Mouse (Mus musculus) forebrain, embryonic 15.5 days (tissue): Measurements from ENCODE around the gene Zbtb16. TPM values are rescaled to one million over a fixed set of nuclear protein-coding genes. Genes with fewer than 3 reads are reported as not detected.

Source experiments
- ATAC-seq: fragments of 200-750 bp; cut with Nextera tagmentation; replicated peaks from 2 replicates; pipeline ENCODE4 v1.8.0; 2017; ENCODE audit warnings: mild to moderate bottlenecking, moderate TSS enrichment, moderate library complexity
- H3K27ac ChIP-seq: fragments of 300-500 bp; sonication (generic); replicated peaks from 2 replicates; pipeline ENCODE4 v1.5.1; 2015; ENCODE audit warnings: mild to moderate bottlenecking, inconsistent platforms
- H3K27me3 ChIP-seq: fragments of 300-500 bp; sonication (generic); 2 replicates; pipeline ENCODE4 v1.6.1; 2015; ENCODE audit warnings: inconsistent platforms
- H3K36me3 ChIP-seq: fragments of 300-500 bp; sonication (generic); 2 replicates; pipeline ENCODE4 v1.6.1; 2015; ENCODE audit warnings: mild to moderate bottlenecking, inconsistent platforms
- H3K4me1 ChIP-seq: fragments of 300-500 bp; sonication (generic); 2 replicates; pipeline ENCODE4 v1.6.1; 2015; ENCODE audit warnings: inconsistent platforms
- H3K4me2 ChIP-seq: fragments of 300-500 bp; sonication (generic); replicated peaks from 2 replicates; pipeline ENCODE4 v1.6.1; 2015; ENCODE audit warnings: mild to moderate bottlenecking, inconsistent platforms
- H3K4me3 ChIP-seq: fragments of 300-500 bp; sonication (generic); 2 replicates; pipeline ENCODE4 v1.5.1; 2015; ENCODE audit warnings: mild to moderate bottlenecking, inconsistent platforms
- H3K9ac ChIP-seq: fragments of 300-500 bp; sonication (generic); replicated peaks from 2 replicates; pipeline ENCODE4 v1.6.1; 2015; ENCODE audit warnings: mild to moderate bottlenecking, inconsistent platforms
- H3K9me3 ChIP-seq: fragments of 300-500 bp; sonication (generic); 2 replicates; pipeline ENCODE4 v1.6.1; 2016; ENCODE audit warnings: inconsistent platforms
- WGBS: fragments of 180-500 bp; shearing (Covaris S2); methylation state at CpG from one replicate; pipeline ENCODE4 v1.1.7; 2015; ENCODE audit warnings: mixed read lengths; 5-methylcytosine and 5-hydroxymethylcytosine counted together
- polyA plus RNA-seq: library from polyadenylated mRNA; unstranded; fragments of >200 nt; fragmentation: Nextera tagmentation; extraction: Ambion mirVana; gene quantifications from 2 replicates; pipeline ENCODE4 v1.2.1, GENCODE M21; 2015

Zbtb16 gene
- polyA plus RNA-seq, 1 experiment from 2014 or later: 5.2 TPM

DNA sequence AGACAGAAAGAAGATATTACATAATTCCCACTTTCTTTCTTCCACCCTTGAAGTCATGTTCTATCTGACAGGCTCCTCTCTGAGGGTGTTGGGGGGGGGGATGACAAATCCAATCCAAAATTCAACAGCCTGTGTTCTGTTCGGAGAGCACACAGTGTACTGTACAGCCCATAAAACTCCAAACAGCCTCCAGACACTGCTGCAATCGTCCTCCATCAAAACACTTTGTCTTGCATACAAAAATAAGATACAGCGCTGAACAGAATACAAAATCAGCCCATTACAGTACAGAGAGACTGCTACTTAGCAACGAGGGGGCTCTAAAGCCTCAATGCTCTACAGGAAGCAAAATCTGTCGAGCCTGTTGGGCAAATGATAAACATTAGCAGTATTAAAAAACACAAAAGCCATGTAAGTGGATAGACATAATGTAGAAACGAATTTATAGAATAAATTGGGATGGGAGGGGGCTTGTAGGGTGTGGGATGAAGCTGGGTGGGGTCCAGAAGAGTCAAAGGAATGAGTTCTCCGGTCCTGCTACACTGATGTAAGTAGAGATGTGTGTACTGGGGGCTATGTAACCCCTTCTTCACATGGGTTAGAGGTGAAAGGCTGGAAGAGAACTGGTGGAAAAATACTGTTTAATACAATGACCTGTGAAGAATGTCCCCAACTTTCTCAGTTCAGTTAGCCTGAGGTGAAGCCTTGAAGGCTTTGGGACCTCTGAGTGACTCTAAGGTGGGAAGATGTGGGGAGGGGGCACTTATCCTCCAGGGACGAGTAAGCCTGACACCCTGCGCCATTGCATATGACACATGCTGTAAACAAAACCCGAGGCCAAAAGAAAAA, 99.4 kb downstream of the Zbtb16 start:
- peaks cover 93% of the 10 kb centered on the region for H3K4me1 ChIP-seq
- ATAC-seq: peak; percentile 54
- peak overlapping the region; percentile 35 for H3K4me2 ChIP-seq
- H3K36me3 ChIP-seq: no peaks in the 10 kb centered on the region
- 0 out of 2 replicates have a peak overlapping the region, but pooled peaks have one; percentile 19 for H3K9ac ChIP-seq
- H3K9me3 ChIP-seq: no peaks in the 10 kb centered on the region
- 16% methylated on average over 10 of the region's 10 CpGs for WGBS
- no peaks in the 10 kb centered on the region for H3K27me3 ChIP-seq
- peak overlapping the region; percentile 79 for H3K27ac ChIP-seq
- H3K4me3 ChIP-seq: no peak overlapping the region

DNA sequence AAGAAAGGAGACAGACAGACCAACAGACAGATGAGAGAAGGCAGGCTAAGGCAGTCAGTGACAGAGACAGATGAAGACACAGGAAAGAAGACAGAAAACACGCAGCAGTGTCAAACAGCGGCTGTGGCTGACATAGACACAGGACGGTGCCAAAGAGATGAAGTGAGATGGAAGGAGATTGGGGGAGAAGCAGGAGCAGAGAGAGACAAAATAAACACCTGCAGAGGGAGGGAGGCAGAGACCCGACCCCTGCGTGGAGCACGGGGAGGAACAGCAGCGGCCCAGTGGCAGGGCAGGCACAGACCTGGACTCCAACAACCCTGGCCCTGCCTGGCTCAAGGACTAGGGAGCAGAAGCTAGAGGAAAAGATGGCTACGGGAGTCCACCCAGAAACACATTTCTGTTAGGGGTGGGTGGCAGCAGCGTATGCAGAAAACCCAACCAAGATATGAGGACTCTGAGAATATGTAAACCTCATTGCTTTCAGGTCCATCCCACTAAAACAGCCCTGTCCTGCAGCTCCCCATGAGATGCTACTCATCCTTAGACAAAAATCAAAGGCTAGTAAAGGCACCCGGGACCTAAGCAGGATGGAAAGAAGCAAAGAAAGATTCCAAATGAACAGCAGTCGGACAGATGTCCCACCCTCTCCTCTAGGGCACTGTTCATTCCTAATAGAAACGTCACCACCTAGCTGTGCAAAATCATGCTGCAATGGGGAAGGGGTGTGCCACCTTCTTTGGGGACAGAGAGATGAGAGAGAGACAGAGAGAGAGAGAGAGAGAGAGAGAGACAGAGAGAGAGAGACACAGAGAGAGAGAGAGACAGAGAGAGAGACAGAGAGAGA, 100.3 kb downstream of the Zbtb16 start:
- no peak for ATAC-seq
- Histone ChIP-seq H3K9ac (no peak overlapping the region), H3K4me2 (no peak overlapping the region), H3K4me3 (no peak overlapping the region), H3K27ac (peak overlapping the region; percentile 79), H3K4me1 (peaks cover 88% of the 10 kb centered on the region), H3K9me3 (no peaks in the 10 kb centered on the region), H3K36me3 (no peaks in the 10 kb centered on the region), H3K27me3 (no peaks in the 10 kb centered on the region)
- WGBS: 42% methylated on average over 12 of the region's 12 CpGs

DNA sequence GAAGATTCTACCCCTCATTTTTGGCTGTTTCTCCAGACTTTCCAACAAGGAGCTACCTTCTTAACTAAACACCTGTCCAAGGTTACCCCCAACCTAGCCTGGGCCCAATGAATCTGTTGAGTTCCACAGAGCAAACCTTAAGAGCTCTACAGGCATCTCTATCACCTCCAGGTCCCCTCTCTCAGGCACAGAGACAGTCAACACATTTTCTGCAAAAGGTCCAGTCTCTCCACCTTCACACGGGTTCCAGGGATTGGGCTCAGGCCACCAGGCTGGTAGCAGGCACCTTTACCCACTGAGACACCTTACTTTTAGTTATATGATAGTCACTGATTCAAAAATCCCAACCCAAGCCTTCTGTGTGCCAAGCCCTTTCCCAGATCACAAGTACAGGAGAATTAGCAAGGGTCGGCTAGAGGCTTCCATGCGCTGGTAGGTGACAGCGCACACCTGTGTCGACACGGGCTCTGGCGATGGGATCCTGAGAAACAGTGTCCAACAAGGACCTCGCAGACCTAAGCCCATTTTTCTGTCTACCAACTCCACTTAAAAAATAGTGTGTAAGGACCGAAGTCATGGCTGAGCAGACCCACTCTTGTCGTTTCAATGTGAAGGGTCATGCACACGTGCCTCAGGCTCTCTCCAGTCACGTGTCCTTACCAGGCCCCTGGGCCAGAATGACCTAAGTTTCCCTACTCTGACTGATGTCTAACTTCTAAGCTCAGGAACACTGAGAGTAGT, 101.1 kb downstream of the Zbtb16 start:
- ATAC-seq: no peak
- no peak overlapping the region for H3K4me2 ChIP-seq
- 84% methylated on average over 12 of the region's 12 CpGs for WGBS
- H3K27me3 ChIP-seq: no peaks in the 10 kb centered on the region
- H3K9me3 ChIP-seq: no peaks in the 10 kb centered on the region
- no peaks in the 10 kb centered on the region for H3K36me3 ChIP-seq
- H3K9ac ChIP-seq: no peak overlapping the region
- no peak overlapping the region for H3K4me3 ChIP-seq
- peak overlapping the region; percentile 79 for H3K27ac ChIP-seq
- H3K4me1 ChIP-seq: peaks cover 88% of the 10 kb centered on the region

DNA sequence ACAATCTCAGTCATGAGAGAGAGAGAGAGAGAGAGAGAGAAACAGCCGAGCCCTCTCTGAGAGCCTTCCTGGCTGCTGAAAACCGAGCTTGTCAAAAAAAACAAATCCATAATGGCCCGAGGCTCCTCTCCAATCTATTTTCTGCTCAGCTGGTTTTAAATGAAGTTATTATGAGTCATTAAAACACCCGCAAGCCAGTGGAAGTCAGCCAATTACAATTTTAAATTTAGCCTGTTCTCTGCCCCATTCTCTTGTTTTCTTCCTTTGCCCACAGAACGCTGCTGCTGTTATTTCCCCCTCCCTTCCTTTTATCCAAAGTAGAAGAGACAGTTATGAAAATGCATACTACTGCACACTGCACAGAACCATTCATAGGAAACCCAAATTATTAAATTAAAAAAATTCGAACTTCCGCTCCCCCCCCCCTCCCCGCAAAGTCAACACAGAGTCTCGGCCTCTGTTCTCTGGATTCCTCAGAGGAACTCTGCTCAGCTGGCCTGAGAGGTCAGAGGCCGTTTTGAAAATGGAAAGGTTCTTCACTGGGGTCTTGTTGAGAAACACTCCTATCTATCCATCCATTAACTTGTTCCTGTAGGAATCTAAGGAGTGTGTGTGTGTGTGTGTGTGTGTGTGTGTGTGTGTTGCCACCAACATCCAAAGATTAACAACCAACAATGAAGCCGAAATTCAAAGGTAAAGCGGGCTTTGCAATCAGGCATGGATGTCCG, 102.0 kb downstream of the Zbtb16 start:
- H3K4me2 ChIP-seq: no peak overlapping the region
- 19% methylated on average over 13 of the region's 13 CpGs for WGBS
- no peaks in the 10 kb centered on the region for H3K36me3 ChIP-seq
- H3K27me3 ChIP-seq: no peaks in the 10 kb centered on the region
- no peak overlapping the region for H3K9ac ChIP-seq
- H3K9me3 ChIP-seq: no peaks in the 10 kb centered on the region
- ATAC-seq: 0 out of 2 replicates have a peak, but pooled peaks have one; percentile 17
- H3K4me3 ChIP-seq: no peak overlapping the region
- H3K27ac ChIP-seq: peak overlapping the region; percentile 79
- H3K4me1 ChIP-seq: peaks cover 89% of the 10 kb centered on the region

DNA sequence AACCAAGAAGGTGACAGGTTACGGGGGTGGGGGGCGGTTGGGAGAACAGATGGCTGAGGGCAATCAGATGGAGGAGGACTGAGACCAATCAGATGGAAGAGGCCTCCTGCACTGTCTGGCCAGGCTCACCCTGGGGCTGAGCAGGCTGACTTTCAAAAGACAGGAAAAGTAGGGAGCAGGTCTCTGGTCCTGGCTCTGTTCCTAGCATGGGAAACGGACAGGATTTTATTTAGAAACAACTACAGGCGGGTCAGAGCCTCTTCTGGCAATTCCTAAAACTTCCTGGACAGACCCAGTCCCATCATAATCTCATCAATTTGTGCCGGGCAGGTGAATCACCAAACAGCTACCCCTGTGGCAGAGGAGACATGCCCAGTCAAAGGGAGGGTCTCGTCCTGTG, 102.9 kb downstream of the Zbtb16 start:
- no peak overlapping the region for H3K9ac ChIP-seq
- no peak overlapping the region for H3K4me2 ChIP-seq
- no peaks in the 10 kb centered on the region for H3K27me3 ChIP-seq
- H3K4me1 ChIP-seq: peaks cover 90% of the 10 kb centered on the region
- H3K36me3 ChIP-seq: no peaks in the 10 kb centered on the region
- H3K4me3 ChIP-seq: no peak overlapping the region
- no peaks in the 10 kb centered on the region for H3K9me3 ChIP-seq
- H3K27ac ChIP-seq: peak overlapping the region; percentile 79
- no peak for ATAC-seq
- WGBS: 52% methylated on average over 6 of the region's 6 CpGs

DNA sequence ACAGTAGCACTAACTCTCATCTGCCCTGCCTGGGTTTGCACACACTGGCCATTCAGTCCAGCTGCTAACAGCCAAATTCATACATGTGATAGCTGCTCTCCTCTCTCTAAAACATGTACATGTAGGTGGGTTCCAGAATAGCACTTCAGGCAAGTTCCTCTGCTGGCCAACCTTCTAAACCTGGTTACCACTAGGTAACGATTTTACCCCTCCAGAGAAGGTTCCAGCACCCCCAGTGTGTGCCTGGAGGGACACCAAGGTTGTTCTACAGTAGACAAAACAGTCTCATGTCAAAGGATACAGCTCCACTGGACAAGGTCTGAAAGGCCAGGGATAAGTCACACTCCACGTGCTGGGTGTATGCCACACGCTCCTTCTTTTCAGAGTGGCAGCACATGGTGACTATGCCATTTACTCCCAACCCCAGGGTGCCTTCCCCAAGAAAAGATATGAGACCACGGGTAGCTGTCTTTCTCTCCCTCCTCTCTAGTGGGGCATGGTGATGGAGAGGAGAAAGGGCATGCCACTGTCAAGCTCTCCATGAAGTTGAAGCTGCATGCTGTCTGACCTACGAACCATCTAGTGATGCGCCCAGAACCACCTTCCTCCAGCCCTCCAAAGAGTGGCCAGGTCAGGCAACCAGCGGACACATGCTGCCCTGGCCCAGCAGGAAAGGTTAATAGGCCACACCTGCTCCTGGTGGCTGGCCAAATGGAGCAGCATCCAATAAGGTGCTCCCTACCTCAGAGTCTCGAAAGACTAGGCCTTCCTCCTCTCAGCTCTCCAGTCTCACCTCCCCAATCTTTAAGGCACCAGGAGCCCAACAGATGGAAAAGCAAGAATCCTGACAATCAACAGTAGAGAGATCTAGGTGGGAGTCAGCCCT, 104.1 kb downstream of the Zbtb16 start:
- whole genome bisulfite sequencing: 82% methylated on average over 8 of the region's 8 CpGs
- Histone ChIP-seq H3K4me1 (peaks cover 82% of the 10 kb centered on the region), H3K9ac (no peak overlapping the region), H3K9me3 (no peaks in the 10 kb centered on the region), H3K27ac (0 out of 2 replicates have a peak overlapping the region, but pooled peaks have one; percentile 79), H3K4me3 (no peak overlapping the region), H3K36me3 (no peaks in the 10 kb centered on the region), H3K4me2 (no peak overlapping the region), H3K27me3 (no peaks in the 10 kb centered on the region)
- ATAC-seq: no peak

DNA sequence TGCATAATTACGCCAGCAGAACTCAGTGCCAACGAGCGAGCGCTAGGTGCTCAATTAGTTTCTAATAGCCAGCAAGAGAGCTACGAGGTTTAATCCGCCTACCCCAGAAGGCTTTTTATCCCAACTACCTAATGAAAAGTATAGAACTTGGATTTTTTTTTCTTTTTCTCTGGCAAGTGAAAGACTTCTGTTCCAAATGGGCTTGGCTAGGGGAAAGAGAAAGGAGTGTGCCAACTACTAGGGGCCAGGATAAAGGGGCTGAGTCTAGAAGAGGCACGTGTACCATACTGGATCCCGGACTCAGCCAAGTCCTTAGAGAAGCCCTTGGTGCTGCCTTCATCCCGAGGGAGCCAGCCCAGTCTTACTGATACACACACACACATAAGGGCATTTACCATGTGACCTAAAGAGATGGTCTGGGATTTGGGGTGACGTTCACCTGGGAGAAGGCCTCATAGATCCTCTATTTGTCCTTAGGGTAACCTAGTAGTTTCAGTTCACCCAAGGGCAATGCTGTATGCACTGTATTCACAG, 105.5 kb downstream of the Zbtb16 start:
- Histone ChIP-seq H3K9ac (no peak overlapping the region), H3K27me3 (no peaks in the 10 kb centered on the region), H3K36me3 (no peaks in the 10 kb centered on the region), H3K4me3 (no peak overlapping the region), H3K9me3 (no peaks in the 10 kb centered on the region), H3K4me1 (peaks cover 69% of the 10 kb centered on the region), H3K4me2 (no peak overlapping the region), H3K27ac (no peak overlapping the region)
- 34% methylated on average over 10 of the region's 10 CpGs for WGBS
- no peak; the same call in 1 of the 2 replicates for ATAC-seq

DNA sequence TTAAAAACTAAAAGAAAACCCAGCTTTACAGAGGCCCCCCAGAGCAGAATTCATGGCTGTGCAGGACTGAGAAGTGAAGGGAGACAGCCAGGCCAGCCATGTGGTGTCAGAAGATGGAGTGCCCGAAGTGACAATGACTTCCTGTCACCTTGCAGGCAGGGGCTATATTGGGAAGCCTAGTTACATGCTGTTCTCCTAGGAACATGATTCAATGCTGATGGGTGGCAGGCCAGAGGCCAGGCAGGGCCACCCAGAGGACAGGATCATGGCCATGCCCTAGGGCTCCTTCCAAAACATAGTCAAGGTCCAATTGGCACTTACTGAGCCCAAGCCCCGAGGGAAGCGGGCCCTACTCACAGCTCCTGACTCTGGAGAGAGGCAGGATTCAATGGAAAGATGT, 106.6 kb downstream of the Zbtb16 start:
- no peaks in the 10 kb centered on the region for H3K36me3 ChIP-seq
- 47% methylated on average over 3 of the region's 3 CpGs for WGBS
- H3K4me2 ChIP-seq: no peak overlapping the region
- ATAC-seq: no peak
- H3K27ac ChIP-seq: no peak overlapping the region
- peaks cover 58% of the 10 kb centered on the region for H3K4me1 ChIP-seq
- H3K4me3 ChIP-seq: no peak overlapping the region
- no peaks in the 10 kb centered on the region for H3K9me3 ChIP-seq
- no peak overlapping the region for H3K9ac ChIP-seq
- H3K27me3 ChIP-seq: no peaks in the 10 kb centered on the region

DNA sequence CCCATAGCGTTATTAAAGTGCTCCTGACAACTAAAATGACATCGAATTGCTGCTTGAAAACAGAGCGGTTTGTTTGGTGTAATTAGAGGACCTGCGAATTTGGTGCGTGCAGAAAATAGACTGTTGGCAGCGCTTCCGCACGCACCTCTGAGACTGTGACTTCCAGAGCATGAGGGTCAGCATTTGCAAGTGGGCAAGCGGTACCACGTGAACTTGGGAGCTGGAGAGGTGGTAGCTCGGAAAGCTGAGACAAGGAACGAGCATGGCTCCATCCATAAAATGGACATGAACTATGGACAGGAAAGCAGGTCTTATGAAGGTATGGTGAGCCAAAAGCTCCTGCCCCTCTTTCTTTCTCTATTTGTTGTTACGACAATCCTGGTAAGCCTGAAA, 107.3 kb downstream of the Zbtb16 start:
- Histone ChIP-seq H3K9ac (no peak overlapping the region), H3K27ac (no peak overlapping the region), H3K4me2 (no peak overlapping the region), H3K9me3 (no peaks in the 10 kb centered on the region), H3K27me3 (no peaks in the 10 kb centered on the region), H3K36me3 (no peaks in the 10 kb centered on the region), H3K4me3 (no peak overlapping the region), H3K4me1 (peaks cover 52% of the 10 kb centered on the region)
- no peak for ATAC-seq
- WGBS: 29% methylated on average over 13 of the region's 13 CpGs

DNA sequence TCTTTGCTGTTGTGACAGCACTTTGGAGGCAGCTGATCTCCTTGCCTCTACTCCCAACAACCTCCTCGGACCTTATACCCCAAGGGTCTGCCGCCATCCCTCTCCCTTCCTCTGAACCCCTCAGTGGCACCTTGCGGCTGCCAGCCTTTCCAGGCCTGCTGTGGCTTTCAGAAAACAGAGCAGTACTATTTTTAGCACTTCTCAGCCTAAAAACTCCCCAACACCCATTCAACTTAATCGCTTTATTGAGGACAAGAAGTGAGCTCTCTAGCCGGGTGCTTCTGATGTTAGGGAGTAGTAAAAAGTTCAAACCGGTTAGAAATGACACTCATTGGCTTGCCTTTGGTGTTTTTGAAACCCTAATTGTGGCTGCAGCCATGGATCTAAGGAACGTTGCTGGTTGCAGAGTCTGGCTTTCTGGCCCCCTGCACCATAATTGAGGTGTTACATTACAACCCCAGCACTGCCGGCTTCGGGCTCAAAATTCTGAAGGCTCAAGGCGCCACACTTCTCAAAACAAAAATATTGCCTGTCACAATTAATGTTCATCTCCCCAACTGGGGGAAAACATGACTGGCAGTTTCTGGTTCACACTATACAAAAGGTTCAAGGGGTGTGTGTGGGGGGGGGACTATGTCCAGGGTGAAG, 107.8 kb downstream of the Zbtb16 start:
- Histone ChIP-seq H3K27ac (no peak overlapping the region), H3K9ac (no peak overlapping the region), H3K36me3 (no peaks in the 10 kb centered on the region), H3K27me3 (no peaks in the 10 kb centered on the region), H3K4me3 (no peak overlapping the region), H3K4me1 (peaks cover 52% of the 10 kb centered on the region), H3K4me2 (no peak overlapping the region), H3K9me3 (no peaks in the 10 kb centered on the region)
- no peak for ATAC-seq
- 25% methylated on average over 10 of the region's 10 CpGs for WGBS
